Mouse (Mus musculus): ENCODE measurements around the gene Krt87. TPM values are rescaled to one million over a fixed set of nuclear protein-coding genes. Genes with fewer than 3 reads are reported as not detected.

Krt87 gene
- polyA plus RNA-seq (2015; fragmentation: Nextera tagmentation; extraction: Ambion mirVana): not detected in 2 replicates

DNA sequence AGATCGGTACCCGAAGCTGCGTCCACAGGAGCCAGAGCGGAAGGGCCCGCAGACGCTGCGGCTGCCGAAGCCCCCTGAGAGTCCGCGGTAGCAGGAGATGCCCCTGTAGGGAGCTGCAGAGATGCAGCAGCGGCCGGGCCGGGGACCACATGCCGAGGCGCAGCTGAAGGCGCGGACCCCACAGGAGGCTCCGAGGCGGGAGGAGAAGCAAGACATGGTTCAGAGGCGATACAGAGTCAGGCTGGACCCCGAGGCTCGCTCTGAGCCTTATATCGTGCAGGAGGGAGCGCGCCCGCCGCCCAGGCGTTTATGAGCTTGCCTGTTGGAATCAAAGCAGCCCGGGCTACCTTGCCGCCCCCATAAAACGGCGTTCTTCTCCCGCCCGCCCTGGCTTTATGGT is at the start of gene Krt87:
Krt87 (minus strand) TSS at position 250 of the 400 bp plus-strand sequence.
- H3K4me1 ChIP-seq (ENCODE audit: insufficient read depth): no peaks in the 10 kb centered on the region
- TF ChIP-seq CTCF (IDR thresholded peaks at IDR 0.05; ENCODE audit: low read depth): no peak
- TF ChIP-seq EP300 (IDR thresholded peaks at IDR 0.05; ENCODE audit: low read depth): no peak
- no peaks in the 10 kb centered on the region for H3K9me3 ChIP-seq (ENCODE audit: low read length)
- H3K4me3 ChIP-seq (ENCODE audit: low read depth, low read length): no peak within 1 kb of the TSS
- H3K36me3 ChIP-seq (replicated peaks; ENCODE audit: insufficient read depth, low read length): no peaks in the 10 kb centered on the region
- no peak within 1 kb of the TSS for H3K27ac ChIP-seq (ENCODE audit: low read depth)
- no peak within 1 kb of the TSS for H3K4me2 ChIP-seq (ENCODE audit: low read depth, low read length)
- DNase-seq (no peak), ATAC-seq (no peak)
- WGBS (ENCODE audit: insufficient replicate concordance): 2% methylated on average over 33 of the region's 34 CpGs
- peaks cover 21% of the 10 kb centered on the region for H3K27me3 ChIP-seq (ENCODE audit: insufficient read depth, low read length)
- no peak within 1 kb of the TSS for H3K9ac ChIP-seq (replicated peaks)

DNA sequence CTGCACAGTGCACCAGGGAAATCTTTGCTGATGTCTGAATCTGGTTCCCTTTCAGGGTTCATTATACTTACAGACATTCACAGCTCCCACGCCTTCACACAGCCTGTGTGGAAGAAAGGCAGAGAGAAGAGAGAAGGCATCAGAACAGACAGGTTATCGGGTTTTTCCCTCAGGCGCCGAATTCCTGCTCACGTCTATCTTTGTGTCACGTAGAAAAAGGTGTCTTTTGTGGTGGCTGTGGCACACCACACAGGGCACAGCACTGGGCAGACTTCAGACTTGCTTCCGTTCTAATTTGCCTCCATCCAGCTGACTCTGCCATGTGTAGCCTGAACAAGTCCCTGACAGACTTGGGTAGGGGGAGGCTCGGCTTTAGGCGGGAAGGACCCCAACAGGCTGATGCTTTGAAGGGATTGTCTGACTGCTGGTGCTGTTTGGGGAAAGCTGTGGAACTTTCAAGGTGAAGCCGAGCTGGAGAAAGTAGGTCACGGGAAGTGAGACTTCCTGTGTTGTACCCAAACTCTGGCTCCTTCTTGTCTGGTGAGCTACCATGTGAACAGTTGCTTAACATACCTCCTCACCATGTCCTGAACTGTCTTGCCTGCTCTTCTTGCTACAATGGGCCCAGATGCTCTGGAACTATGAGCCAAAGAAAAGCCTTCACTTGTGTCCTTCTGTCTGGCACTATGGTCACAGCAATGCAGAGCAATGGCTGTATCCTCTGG is 47.5 kb upstream of the Krt87 start:
- ATAC-seq (no peak), DNase-seq (no peak)
- H3K9me3 ChIP-seq (ENCODE audit: low read length): no peaks in the 10 kb centered on the region
- H3K27ac ChIP-seq (ENCODE audit: low read depth): no peak overlapping the region
- no peak overlapping the region for H3K4me3 ChIP-seq (ENCODE audit: low read depth, low read length)
- TF ChIP-seq CTCF (IDR thresholded peaks at IDR 0.05; ENCODE audit: low read depth) (no peak), EP300 (IDR thresholded peaks at IDR 0.05; ENCODE audit: low read depth) (no peak)
- WGBS (ENCODE audit: insufficient replicate concordance): 64% methylated on average over 11 of the region's 11 CpGs
- H3K4me1 ChIP-seq (ENCODE audit: insufficient read depth): peaks cover 6% of the 10 kb centered on the region; the same call in 1 of the 2 replicates
- no peak overlapping the region for H3K9ac ChIP-seq (replicated peaks)
- H3K36me3 ChIP-seq (replicated peaks; ENCODE audit: insufficient read depth, low read length): no peaks in the 10 kb centered on the region
- no peak overlapping the region for H3K4me2 ChIP-seq (ENCODE audit: low read depth, low read length)
- no peaks in the 10 kb centered on the region for H3K27me3 ChIP-seq (ENCODE audit: insufficient read depth, low read length)

DNA sequence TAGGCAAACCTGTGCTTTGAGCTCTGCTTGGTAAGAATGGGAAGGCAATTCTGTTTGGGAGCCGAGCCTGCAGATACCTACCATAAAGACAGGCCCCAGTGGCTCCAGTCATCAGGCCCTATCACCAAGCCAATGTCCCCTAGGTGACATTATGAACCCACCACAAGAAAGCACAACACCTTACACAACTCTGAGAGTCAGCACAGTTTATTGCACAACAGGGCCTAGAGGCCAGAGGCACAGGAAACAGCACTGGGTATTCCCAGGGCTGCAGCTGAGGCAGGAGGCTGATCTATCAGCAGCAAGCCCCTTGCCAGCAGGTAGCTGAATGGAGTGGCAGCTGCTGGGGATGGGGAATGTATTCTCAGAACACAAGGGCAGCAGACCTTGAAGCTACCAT is 46.3 kb upstream of the Krt87 start:
- no peak overlapping the region for H3K27ac ChIP-seq (ENCODE audit: low read depth)
- H3K9ac ChIP-seq (replicated peaks): no peak overlapping the region
- no peak overlapping the region for H3K4me3 ChIP-seq (ENCODE audit: low read depth, low read length)
- WGBS (ENCODE audit: insufficient replicate concordance): 72% methylated on average over 1 of the region's 1 CpGs
- DNase-seq (peak; percentile 24), ATAC-seq (peak; percentile 65)
- H3K4me1 ChIP-seq (ENCODE audit: insufficient read depth): peaks cover 6% of the 10 kb centered on the region; the same call in 1 of the 2 replicates
- H3K4me2 ChIP-seq (ENCODE audit: low read depth, low read length): peak overlapping the region; percentile 22; the same call in 1 of the 2 replicates
- no peaks in the 10 kb centered on the region for H3K27me3 ChIP-seq (ENCODE audit: insufficient read depth, low read length)
- H3K36me3 ChIP-seq (replicated peaks; ENCODE audit: insufficient read depth, low read length): no peaks in the 10 kb centered on the region
- H3K9me3 ChIP-seq (ENCODE audit: low read length): no peaks in the 10 kb centered on the region
- no peak for TF ChIP-seq EP300 (IDR thresholded peaks at IDR 0.05; ENCODE audit: low read depth)
- TF ChIP-seq CTCF (IDR thresholded peaks at IDR 0.05; ENCODE audit: low read depth): no peak

DNA sequence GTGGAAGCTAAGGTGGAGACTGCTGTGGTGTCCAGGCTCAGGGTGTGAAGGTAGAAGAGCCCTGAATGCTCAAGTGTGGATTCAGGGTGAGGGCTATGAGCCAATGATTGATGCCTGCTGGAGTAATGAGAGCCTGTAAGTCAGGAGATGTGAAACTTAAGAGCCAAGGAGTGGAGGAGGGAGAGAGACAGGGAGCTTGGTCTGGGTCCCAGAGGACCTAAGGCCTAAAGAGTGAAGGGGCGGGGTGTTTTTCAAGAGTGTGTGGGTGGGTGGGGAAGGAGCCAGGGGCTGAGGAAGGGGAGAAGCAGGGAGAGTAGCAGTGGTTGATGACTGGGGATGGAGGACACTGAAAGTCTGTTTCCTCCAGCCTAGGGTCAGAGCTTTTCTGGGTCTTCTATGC is 45.0 kb upstream of the Krt87 start:
- H3K27ac ChIP-seq (ENCODE audit: low read depth): no peak overlapping the region
- no peaks in the 10 kb centered on the region for H3K36me3 ChIP-seq (replicated peaks; ENCODE audit: insufficient read depth, low read length)
- no peak for TF ChIP-seq EP300 (IDR thresholded peaks at IDR 0.05; ENCODE audit: low read depth)
- TF ChIP-seq CTCF (IDR thresholded peaks at IDR 0.05; ENCODE audit: low read depth): no peak
- ATAC-seq (no peak), DNase-seq (no peak)
- no peak overlapping the region for H3K4me3 ChIP-seq (ENCODE audit: low read depth, low read length)
- H3K9ac ChIP-seq (replicated peaks): no peak overlapping the region
- H3K4me1 ChIP-seq (ENCODE audit: insufficient read depth): peaks cover 6% of the 10 kb centered on the region; the same call in 1 of the 2 replicates
- H3K27me3 ChIP-seq (ENCODE audit: insufficient read depth, low read length): peaks cover 10% of the 10 kb centered on the region
- no peaks in the 10 kb centered on the region for H3K9me3 ChIP-seq (ENCODE audit: low read length)
- no peak overlapping the region for H3K4me2 ChIP-seq (ENCODE audit: low read depth, low read length)
- WGBS (ENCODE audit: insufficient replicate concordance): 65% methylated on average over 1 of the region's 1 CpGs

DNA sequence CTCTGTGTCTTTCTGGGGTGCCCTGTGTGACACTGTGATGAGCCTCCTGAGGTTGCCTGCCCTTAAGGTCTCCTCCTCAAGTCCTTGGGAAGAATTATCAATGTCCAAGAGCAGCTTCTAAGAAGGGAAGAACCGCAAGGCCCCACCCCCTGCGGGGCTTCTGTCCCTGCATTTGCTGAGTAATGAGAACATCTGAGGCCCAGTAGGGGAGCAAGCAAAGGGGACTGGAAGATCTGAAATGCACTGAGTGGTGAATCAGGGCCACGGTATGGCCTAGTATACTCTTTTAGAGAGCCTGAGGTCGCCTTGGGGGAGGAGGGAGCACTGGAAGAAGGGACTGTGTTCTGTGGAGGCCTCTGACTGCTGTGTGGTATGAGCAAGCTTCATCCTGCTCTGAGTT is 43.5 kb upstream of the Krt87 start:
- WGBS (ENCODE audit: insufficient replicate concordance): 31% methylated on average over 4 of the region's 4 CpGs
- no peak overlapping the region for H3K27ac ChIP-seq (ENCODE audit: low read depth)
- H3K9me3 ChIP-seq (ENCODE audit: low read length): no peaks in the 10 kb centered on the region
- no peak overlapping the region for H3K4me2 ChIP-seq (ENCODE audit: low read depth, low read length)
- no peaks in the 10 kb centered on the region for H3K36me3 ChIP-seq (replicated peaks; ENCODE audit: insufficient read depth, low read length)
- DNase-seq (no peak), ATAC-seq (no peak)
- peaks cover 6% of the 10 kb centered on the region; the same call in 1 of the 2 replicates for H3K4me1 ChIP-seq (ENCODE audit: insufficient read depth)
- no peak overlapping the region for H3K4me3 ChIP-seq (ENCODE audit: low read depth, low read length)
- H3K27me3 ChIP-seq (ENCODE audit: insufficient read depth, low read length): peaks cover 10% of the 10 kb centered on the region
- TF ChIP-seq EP300 (IDR thresholded peaks at IDR 0.05; ENCODE audit: low read depth): no peak
- no peak for TF ChIP-seq CTCF (IDR thresholded peaks at IDR 0.05; ENCODE audit: low read depth)
- H3K9ac ChIP-seq (replicated peaks): no peak overlapping the region

DNA sequence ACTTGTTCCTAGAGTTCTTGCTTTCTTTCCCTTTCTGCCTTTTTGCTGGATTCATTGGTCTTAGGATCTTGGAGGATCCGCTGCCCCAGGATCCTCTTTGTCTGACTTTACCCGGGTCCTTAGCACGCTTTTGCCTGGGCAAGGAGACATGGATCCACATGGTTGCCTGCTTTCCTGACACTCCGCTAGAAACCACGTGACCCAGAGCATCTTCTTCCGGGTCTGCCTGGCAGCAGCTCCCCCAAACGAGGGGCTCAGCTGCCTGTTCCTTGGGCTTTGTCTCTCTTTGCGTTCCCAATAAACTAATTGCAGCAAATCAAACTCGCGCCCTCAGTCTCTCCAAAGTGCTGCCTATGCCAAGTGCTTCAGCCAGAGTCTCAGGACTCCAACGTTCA is 41.1 kb upstream of the Krt87 start:
- TF ChIP-seq CTCF (IDR thresholded peaks at IDR 0.05; ENCODE audit: low read depth): no peak
- TF ChIP-seq EP300 (IDR thresholded peaks at IDR 0.05; ENCODE audit: low read depth): no peak
- Histone ChIP-seq H3K27me3 (ENCODE audit: insufficient read depth, low read length) (peaks cover 10% of the 10 kb centered on the region), H3K9me3 (ENCODE audit: low read length) (no peaks in the 10 kb centered on the region), H3K36me3 (replicated peaks; ENCODE audit: insufficient read depth, low read length) (no peaks in the 10 kb centered on the region), H3K4me3 (ENCODE audit: low read depth, low read length) (no peak overlapping the region), H3K27ac (ENCODE audit: low read depth) (no peak overlapping the region), H3K4me2 (ENCODE audit: low read depth, low read length) (peak overlapping the region; percentile 55), H3K9ac (replicated peaks) (no peak overlapping the region), H3K4me1 (ENCODE audit: insufficient read depth) (peaks cover 2% of the 10 kb centered on the region; the same call in 1 of the 2 replicates)
- no peak for ATAC-seq
- no peak for DNase-seq
- 32% methylated on average over 11 of the region's 11 CpGs for WGBS (ENCODE audit: insufficient replicate concordance)
